Mouse (Mus musculus): ENCODE data around the gene 9130409I23Rik.

The 9130409I23Rik gene

GRCm38 (mm10) chr1:181035015-181035778 lies 15.8 kb upstream of the 9130409I23Rik start:
- peak; percentile 52 for DNase-seq (ENCODE audit: low read depth, low spot score)

GRCm38 (mm10) chr1:181037623-181038022 lies 13.4 kb upstream of the 9130409I23Rik start:
- no peak for DNase-seq (ENCODE audit: low read depth, low spot score)

GRCm38 (mm10) chr1:181039652-181040051 lies 11.4 kb upstream of the 9130409I23Rik start:
- DNase-seq (ENCODE audit: low read depth, low spot score) = peak; percentile 78

GRCm38 (mm10) chr1:181047520-181047919 lies 3.5 kb upstream of the 9130409I23Rik start:
- no peak for DNase-seq (ENCODE audit: low read depth, low spot score)

GRCm38 (mm10) chr1:181049328-181049842 lies 1.7 kb upstream of the 9130409I23Rik start:
- peak; percentile 30 for DNase-seq (ENCODE audit: low read depth, low spot score)

- no peak for DNase-seq (ENCODE audit: low read depth, low spot score)
These were observed 1.9 kb downstream of the 9130409I23Rik start for GRCm38 (mm10) chr1:181052898-181053297.

- no peak for DNase-seq (ENCODE audit: low read depth, low spot score)
These were observed 10.9 kb downstream of the 9130409I23Rik start for GRCm38 (mm10) chr1:181061784-181062485.

- no peak for DNase-seq (ENCODE audit: low read depth, low spot score)
These were observed 13.0 kb downstream of the 9130409I23Rik start for GRCm38 (mm10) chr1:181063991-181064390.

GRCm38 (mm10) chr1:181064648-181065047 lies 13.6 kb downstream of the 9130409I23Rik start:
- DNase-seq (ENCODE audit: low read depth, low spot score) = no peak

- DNase-seq (ENCODE audit: low read depth, low spot score) = no peak
These were observed 17.3 kb downstream of the 9130409I23Rik start for GRCm38 (mm10) chr1:181068344-181068743.

GRCm38 (mm10) chr1:181069671-181070070 lies 18.6 kb downstream of the 9130409I23Rik start:
- DNase-seq (ENCODE audit: low read depth, low spot score) = no peak

GRCm38 (mm10) chr1:181073075-181073474 lies 22.0 kb downstream of the 9130409I23Rik start:
- peak; percentile 58 for DNase-seq (ENCODE audit: low read depth, low spot score)

GRCm38 (mm10) chr1:181084021-181084420 lies 33.0 kb downstream of the 9130409I23Rik start:
- peak; percentile 73 for DNase-seq (ENCODE audit: low read depth, low spot score)

GRCm38 (mm10) chr1:181090048-181090447 lies 39.0 kb downstream of the 9130409I23Rik start:
- no peak for DNase-seq (ENCODE audit: low read depth, low spot score)

Data from ES-CJ7 (cell line).